Mouse (Mus musculus): ENCODE measurements around the gene Prkcq. TPM values are rescaled to one million over a fixed set of nuclear protein-coding genes. Genes with fewer than 3 reads are reported as not detected.

The Prkcq gene
- polyA plus RNA-seq, 1 experiment from 2014 or later: 5.4 TPM

DNA sequence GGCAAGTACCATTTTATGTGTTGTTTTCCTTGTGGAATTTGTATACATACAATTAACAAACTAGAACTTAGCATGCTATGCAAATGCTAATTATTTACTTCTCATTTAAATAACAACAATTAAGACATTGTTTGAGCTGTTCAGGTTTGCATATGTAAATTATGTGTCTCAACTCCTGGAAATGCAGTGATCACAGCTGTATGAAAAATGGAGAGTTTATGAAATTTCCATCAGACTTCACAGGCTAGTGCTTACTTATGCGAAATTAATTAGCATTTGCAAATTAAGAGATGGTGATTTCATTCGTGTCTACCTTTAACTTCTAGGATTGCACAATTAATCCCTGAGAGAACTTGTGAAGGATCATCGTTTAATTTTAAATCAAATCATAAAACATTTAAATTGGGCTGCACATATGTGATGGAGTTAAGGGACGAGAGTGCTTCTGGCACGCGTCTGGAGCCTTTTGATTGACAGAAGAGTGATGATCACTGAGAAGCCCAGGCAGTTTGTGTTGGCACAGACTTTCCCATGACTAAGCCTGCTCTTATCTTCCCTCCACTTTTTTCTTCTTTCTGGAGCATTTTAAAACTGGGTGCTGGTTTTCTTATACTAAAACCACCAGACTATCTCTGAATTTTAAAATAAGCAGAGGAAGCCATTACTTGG lies 20.1 kb upstream of the Prkcq start:
- no peak overlapping the region for H3K27ac ChIP-seq (replicated peaks; ENCODE audit: low read depth, low read length)
- H3K27me3 ChIP-seq (ENCODE audit: control insufficient read depth, insufficient read depth, low read length): no peaks in the 10 kb centered on the region
- H3K36me3 ChIP-seq (ENCODE audit: control insufficient read depth, insufficient read depth, low read length): no peaks in the 10 kb centered on the region
- H3K4me1 ChIP-seq (ENCODE audit: control insufficient read depth, insufficient read depth, low read length): no peaks in the 10 kb centered on the region
- no peak overlapping the region for H3K4me2 ChIP-seq (ENCODE audit: low read length)
- no peak overlapping the region for H3K9ac ChIP-seq (replicated peaks; ENCODE audit: low read length)
- ATAC-seq (ENCODE audit: low FRiP score, low TSS enrichment): no peak
- H3K9me3 ChIP-seq (ENCODE audit: control insufficient read depth, low read length): no peaks in the 10 kb centered on the region
- DNase-seq: no peak
- no peak overlapping the region for H3K4me3 ChIP-seq (replicated peaks; ENCODE audit: low read depth, low read length)
- WGBS: 67% methylated on average over 6 of the region's 6 CpGs

DNA sequence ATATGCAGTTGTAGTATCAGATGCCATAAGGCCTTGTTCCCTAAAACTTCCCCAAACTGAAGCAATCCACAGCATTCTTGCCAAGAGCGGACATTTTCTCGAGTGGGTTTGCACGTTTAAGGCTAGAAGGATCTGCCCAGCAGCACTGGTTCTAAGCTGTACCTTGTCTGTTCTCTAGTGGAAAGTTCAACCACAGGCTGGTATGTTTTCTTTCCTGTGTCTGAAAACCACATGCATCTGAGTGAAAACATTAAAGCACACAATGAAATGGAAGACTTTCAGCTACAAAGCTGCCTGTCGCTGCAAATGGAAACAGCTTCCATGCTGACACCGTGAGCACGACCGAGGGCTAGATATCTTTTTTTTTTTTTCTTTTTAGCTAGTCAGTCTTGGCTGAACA lies 12.3 kb upstream of the Prkcq start:
- Histone ChIP-seq H3K4me1 (ENCODE audit: control insufficient read depth, insufficient read depth, low read length) (no peaks in the 10 kb centered on the region), H3K36me3 (ENCODE audit: control insufficient read depth, insufficient read depth, low read length) (no peaks in the 10 kb centered on the region), H3K4me2 (ENCODE audit: low read length) (no peak overlapping the region), H3K27ac (replicated peaks; ENCODE audit: low read depth, low read length) (no peak overlapping the region), H3K4me3 (replicated peaks; ENCODE audit: low read depth, low read length) (no peak overlapping the region), H3K27me3 (ENCODE audit: control insufficient read depth, insufficient read depth, low read length) (no peaks in the 10 kb centered on the region), H3K9ac (replicated peaks; ENCODE audit: low read length) (no peak overlapping the region), H3K9me3 (ENCODE audit: control insufficient read depth, low read length) (no peaks in the 10 kb centered on the region)
- ATAC-seq (ENCODE audit: low FRiP score, low TSS enrichment) (no peak), DNase-seq (no peak)
- 91% methylated on average over 7 of the region's 7 CpGs for WGBS

DNA sequence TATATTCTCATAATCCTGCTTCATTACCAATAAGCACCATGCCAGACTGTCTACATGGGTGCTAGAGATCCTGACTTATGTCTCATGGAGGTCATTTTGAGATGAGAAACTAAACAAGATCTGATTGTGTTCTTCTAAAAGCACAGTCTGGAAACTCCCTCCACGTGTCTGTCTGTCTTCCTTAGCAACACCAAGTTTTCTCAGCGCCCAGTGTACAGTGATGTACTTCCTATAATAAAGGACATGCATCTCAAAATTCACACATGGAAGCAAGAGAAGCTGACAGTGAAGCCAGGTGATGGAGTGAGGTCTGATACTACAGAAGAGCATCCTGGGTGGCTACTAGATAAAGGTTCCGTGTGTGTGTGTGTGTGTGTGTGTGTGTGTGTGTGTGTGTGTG lies 11.2 kb upstream of the Prkcq start:
- DNase-seq (no peak), ATAC-seq (ENCODE audit: low FRiP score, low TSS enrichment) (no peak)
- H3K27me3 ChIP-seq (ENCODE audit: control insufficient read depth, insufficient read depth, low read length): no peaks in the 10 kb centered on the region
- H3K36me3 ChIP-seq (ENCODE audit: control insufficient read depth, insufficient read depth, low read length): no peaks in the 10 kb centered on the region
- H3K4me2 ChIP-seq (ENCODE audit: low read length): no peak overlapping the region
- H3K9me3 ChIP-seq (ENCODE audit: control insufficient read depth, low read length): no peaks in the 10 kb centered on the region
- 84% methylated on average over 3 of the region's 3 CpGs for WGBS
- H3K9ac ChIP-seq (replicated peaks; ENCODE audit: low read length): no peak overlapping the region
- H3K27ac ChIP-seq (replicated peaks; ENCODE audit: low read depth, low read length): no peak overlapping the region
- H3K4me3 ChIP-seq (replicated peaks; ENCODE audit: low read depth, low read length): no peak overlapping the region
- H3K4me1 ChIP-seq (ENCODE audit: control insufficient read depth, insufficient read depth, low read length): no peaks in the 10 kb centered on the region

DNA sequence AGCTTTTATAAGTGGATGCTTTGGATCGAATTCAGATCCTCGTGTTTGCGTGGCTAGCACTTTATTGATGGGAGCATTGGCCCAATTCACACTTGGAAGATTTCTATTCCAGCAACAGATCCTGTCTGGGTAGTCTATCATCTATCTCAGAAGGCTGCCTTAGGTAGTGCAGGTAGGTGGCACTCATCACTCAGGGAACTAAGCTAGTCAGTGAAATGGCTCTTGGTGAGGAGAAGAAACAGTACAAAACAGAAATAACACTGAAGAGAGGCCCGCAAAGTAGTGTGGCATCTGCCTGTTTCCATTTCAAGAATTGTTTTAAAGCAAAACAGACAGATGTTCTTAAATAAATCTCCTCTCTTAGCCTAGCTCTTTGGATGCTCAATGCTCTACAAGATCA lies 10.6 kb upstream of the Prkcq start:
- Histone ChIP-seq H3K27me3 (ENCODE audit: control insufficient read depth, insufficient read depth, low read length) (no peaks in the 10 kb centered on the region), H3K27ac (replicated peaks; ENCODE audit: low read depth, low read length) (no peak overlapping the region), H3K4me3 (replicated peaks; ENCODE audit: low read depth, low read length) (no peak overlapping the region), H3K36me3 (ENCODE audit: control insufficient read depth, insufficient read depth, low read length) (no peaks in the 10 kb centered on the region), H3K9me3 (ENCODE audit: control insufficient read depth, low read length) (no peaks in the 10 kb centered on the region), H3K4me2 (ENCODE audit: low read length) (no peak overlapping the region), H3K4me1 (ENCODE audit: control insufficient read depth, insufficient read depth, low read length) (no peaks in the 10 kb centered on the region), H3K9ac (replicated peaks; ENCODE audit: low read length) (no peak overlapping the region)
- DNase-seq (no peak), ATAC-seq (ENCODE audit: low FRiP score, low TSS enrichment) (no peak)
- 90% methylated on average over 4 of the region's 4 CpGs for WGBS

DNA sequence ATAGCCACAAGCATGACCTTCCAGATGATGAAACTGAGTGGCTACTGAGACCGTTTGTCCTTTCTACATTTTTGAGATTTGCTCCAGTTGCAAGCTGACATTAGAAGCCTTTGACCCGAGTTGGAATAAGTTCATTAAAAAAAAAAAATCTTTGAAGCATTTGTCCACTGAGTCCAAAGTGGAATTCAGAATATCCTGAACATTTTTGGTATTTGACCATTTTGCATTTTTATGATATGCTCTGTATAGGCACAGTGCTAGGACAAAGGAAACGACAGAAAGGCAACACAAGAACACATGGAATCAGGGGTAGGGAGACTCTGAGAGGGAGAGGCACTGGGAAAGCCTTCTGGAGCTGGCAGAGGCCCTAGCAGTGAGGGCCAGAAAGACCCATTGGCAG lies 9.2 kb upstream of the Prkcq start:
- Histone ChIP-seq H3K4me3 (replicated peaks; ENCODE audit: low read depth, low read length) (no peak overlapping the region), H3K4me2 (ENCODE audit: low read length) (no peak overlapping the region), H3K9me3 (ENCODE audit: control insufficient read depth, low read length) (no peaks in the 10 kb centered on the region), H3K9ac (replicated peaks; ENCODE audit: low read length) (no peak overlapping the region), H3K36me3 (ENCODE audit: control insufficient read depth, insufficient read depth, low read length) (no peaks in the 10 kb centered on the region), H3K27me3 (ENCODE audit: control insufficient read depth, insufficient read depth, low read length) (no peaks in the 10 kb centered on the region), H3K4me1 (ENCODE audit: control insufficient read depth, insufficient read depth, low read length) (no peaks in the 10 kb centered on the region), H3K27ac (replicated peaks; ENCODE audit: low read depth, low read length) (no peak overlapping the region)
- DNase-seq (no peak), ATAC-seq (ENCODE audit: low FRiP score, low TSS enrichment) (no peak)
- WGBS: 75% methylated on average over 3 of the region's 3 CpGs

DNA sequence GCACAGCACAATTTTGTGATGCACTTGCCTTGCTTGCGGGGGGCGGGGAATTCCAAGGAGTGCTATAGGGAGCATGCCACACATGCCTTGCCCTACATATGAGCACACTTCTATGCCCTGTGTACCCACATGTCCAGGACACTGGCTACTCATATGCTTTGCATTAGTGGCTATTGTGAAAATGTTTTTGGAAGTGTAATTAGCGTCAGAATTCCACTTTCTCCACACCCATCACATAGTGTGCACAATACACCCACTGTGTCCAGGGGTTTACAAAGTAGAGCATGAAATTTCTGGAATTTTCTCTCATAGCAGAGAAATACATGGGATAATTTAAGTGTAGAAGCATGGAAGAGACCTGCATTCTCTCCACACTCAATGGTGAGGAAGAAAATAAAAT lies 7.7 kb upstream of the Prkcq start:
- no peak overlapping the region for H3K4me2 ChIP-seq (ENCODE audit: low read length)
- H3K4me1 ChIP-seq (ENCODE audit: control insufficient read depth, insufficient read depth, low read length): no peaks in the 10 kb centered on the region
- H3K27me3 ChIP-seq (ENCODE audit: control insufficient read depth, insufficient read depth, low read length): no peaks in the 10 kb centered on the region
- no peak overlapping the region for H3K27ac ChIP-seq (replicated peaks; ENCODE audit: low read depth, low read length)
- H3K36me3 ChIP-seq (ENCODE audit: control insufficient read depth, insufficient read depth, low read length): no peaks in the 10 kb centered on the region
- no peak overlapping the region for H3K4me3 ChIP-seq (replicated peaks; ENCODE audit: low read depth, low read length)
- no peaks in the 10 kb centered on the region for H3K9me3 ChIP-seq (ENCODE audit: control insufficient read depth, low read length)
- H3K9ac ChIP-seq (replicated peaks; ENCODE audit: low read length): no peak overlapping the region
- no peak for ATAC-seq (ENCODE audit: low FRiP score, low TSS enrichment)
- DNase-seq: no peak
- 74% methylated on average over 3 of the region's 3 CpGs for WGBS

DNA sequence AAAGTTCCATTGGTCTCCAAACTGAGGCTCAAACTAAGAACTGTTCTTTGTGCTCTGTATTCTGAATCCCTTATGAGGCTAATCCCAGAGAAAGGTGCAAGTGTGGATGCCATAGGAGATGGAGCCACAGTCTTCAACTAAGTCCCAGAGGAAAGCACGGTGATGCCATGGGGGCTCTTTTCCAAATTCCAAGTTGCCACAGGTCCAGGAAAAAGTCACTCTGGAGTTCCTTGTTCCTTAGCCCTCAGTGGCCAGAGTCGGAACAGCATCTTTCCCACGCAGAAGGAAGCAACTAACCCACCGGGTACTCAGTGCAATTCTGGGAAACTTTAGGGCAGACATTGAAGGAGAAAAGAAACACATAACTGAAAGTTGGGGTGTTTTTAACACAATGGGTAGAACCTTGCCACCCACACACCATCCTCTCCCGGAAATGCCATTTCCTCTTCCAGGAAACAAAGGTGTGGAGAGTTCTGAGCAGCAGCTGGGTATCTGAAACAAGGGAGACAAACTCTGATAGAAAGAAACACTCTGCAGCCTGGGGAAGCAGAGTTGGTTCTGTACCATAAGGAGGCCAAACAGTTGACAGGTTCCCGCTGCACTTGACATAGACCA lies 2.1 kb upstream of the Prkcq start:
- H3K27ac ChIP-seq (replicated peaks; ENCODE audit: low read depth, low read length): no peak overlapping the region
- no peaks in the 10 kb centered on the region for H3K9me3 ChIP-seq (ENCODE audit: control insufficient read depth, low read length)
- ATAC-seq (ENCODE audit: low FRiP score, low TSS enrichment) (no peak), DNase-seq (no peak)
- H3K9ac ChIP-seq (replicated peaks; ENCODE audit: low read length): no peak overlapping the region
- H3K27me3 ChIP-seq (ENCODE audit: control insufficient read depth, insufficient read depth, low read length): peaks cover 12% of the 10 kb centered on the region
- 74% methylated on average over 6 of the region's 6 CpGs for WGBS
- H3K4me1 ChIP-seq (ENCODE audit: control insufficient read depth, insufficient read depth, low read length): 0 out of 2 replicates have a peak, but pooled peaks cover 8% of the 10 kb centered on the region
- H3K4me2 ChIP-seq (ENCODE audit: low read length): no peak overlapping the region
- H3K36me3 ChIP-seq (ENCODE audit: control insufficient read depth, insufficient read depth, low read length): no peaks in the 10 kb centered on the region
- no peak overlapping the region for H3K4me3 ChIP-seq (replicated peaks; ENCODE audit: low read depth, low read length)

DNA sequence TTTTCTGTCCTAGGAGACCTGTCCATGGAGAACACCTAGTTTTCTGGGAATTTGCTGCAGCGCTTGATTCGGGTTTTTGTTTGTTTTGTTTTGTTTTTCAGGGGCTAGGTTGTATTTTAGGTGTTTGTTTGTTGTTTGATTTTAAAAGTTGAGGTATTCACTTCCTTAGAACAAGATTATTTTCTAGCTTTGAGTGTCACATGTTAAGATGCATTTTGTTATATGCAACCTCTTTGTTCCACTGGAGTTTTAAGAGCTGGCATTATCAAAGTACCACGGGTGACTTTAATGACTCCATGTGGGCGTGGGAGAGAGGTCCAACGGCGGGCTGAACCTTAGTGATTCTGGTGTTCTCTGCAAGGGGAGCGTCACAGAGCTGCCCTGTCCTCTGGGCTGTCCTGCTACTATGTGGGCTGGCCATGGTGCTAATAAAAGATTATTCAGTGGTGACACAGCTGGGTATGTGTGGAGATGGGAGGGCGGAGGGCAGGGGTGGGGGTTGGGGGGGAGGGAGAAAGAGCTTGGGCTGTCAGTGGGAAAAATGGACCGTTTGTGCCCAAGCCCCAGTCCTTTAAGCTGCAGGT lies 1.0 kb downstream of the Prkcq start:
- H3K4me2 ChIP-seq (ENCODE audit: low read length): peak overlapping the region; percentile 90
- no peak for DNase-seq
- peaks cover 12% of the 10 kb centered on the region for H3K27me3 ChIP-seq (ENCODE audit: control insufficient read depth, insufficient read depth, low read length)
- no peaks in the 10 kb centered on the region for H3K9me3 ChIP-seq (ENCODE audit: control insufficient read depth, low read length)
- H3K36me3 ChIP-seq (ENCODE audit: control insufficient read depth, insufficient read depth, low read length): no peaks in the 10 kb centered on the region
- H3K9ac ChIP-seq (replicated peaks; ENCODE audit: low read length): no peak overlapping the region
- H3K4me3 ChIP-seq (replicated peaks; ENCODE audit: low read depth, low read length): peak overlapping the region; percentile 52
- ATAC-seq (ENCODE audit: low FRiP score, low TSS enrichment): 0 out of 2 replicates have a peak, but pooled peaks have one; percentile 32
- H3K4me1 ChIP-seq (ENCODE audit: control insufficient read depth, insufficient read depth, low read length): 0 out of 2 replicates have a peak, but pooled peaks cover 8% of the 10 kb centered on the region
- H3K27ac ChIP-seq (replicated peaks; ENCODE audit: low read depth, low read length): no peak overlapping the region
- WGBS: 11% methylated on average over 9 of the region's 9 CpGs

DNA sequence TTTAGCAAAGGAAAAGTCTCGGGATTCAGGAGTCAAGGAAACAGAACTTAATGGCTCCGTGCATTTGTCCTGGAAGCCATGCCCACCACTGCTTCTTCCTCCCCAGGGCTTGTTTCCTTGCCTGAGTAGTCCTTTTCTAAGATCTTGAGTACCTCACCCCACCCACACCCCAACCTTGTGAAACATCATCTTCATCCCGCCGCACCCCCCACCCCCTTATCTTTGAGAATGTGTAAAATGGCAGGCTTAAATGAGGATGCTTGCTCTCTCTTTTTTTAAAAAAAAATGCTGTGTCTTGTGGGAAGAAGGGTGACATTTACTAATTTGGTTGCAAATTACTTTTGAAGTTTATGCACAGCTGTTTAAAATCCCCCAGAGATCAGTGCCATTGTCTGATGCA lies 1.6 kb downstream of the Prkcq start:
- no peaks in the 10 kb centered on the region for H3K9me3 ChIP-seq (ENCODE audit: control insufficient read depth, low read length)
- no peak for DNase-seq
- H3K27me3 ChIP-seq (ENCODE audit: control insufficient read depth, insufficient read depth, low read length): peaks cover 12% of the 10 kb centered on the region
- no peak for ATAC-seq (ENCODE audit: low FRiP score, low TSS enrichment)
- WGBS: 28% methylated on average over 4 of the region's 4 CpGs
- no peak overlapping the region for H3K9ac ChIP-seq (replicated peaks; ENCODE audit: low read length)
- H3K36me3 ChIP-seq (ENCODE audit: control insufficient read depth, insufficient read depth, low read length): no peaks in the 10 kb centered on the region
- H3K27ac ChIP-seq (replicated peaks; ENCODE audit: low read depth, low read length): no peak overlapping the region
- peak overlapping the region; percentile 90 for H3K4me2 ChIP-seq (ENCODE audit: low read length)
- H3K4me3 ChIP-seq (replicated peaks; ENCODE audit: low read depth, low read length): no peak overlapping the region
- 0 out of 2 replicates have a peak, but pooled peaks cover 8% of the 10 kb centered on the region for H3K4me1 ChIP-seq (ENCODE audit: control insufficient read depth, insufficient read depth, low read length)

Measured in midbrain, embryonic 14.5 days (tissue).